27 mouse cellular contexts compared by ENCODE assay signal in the genomic region with DNA sequence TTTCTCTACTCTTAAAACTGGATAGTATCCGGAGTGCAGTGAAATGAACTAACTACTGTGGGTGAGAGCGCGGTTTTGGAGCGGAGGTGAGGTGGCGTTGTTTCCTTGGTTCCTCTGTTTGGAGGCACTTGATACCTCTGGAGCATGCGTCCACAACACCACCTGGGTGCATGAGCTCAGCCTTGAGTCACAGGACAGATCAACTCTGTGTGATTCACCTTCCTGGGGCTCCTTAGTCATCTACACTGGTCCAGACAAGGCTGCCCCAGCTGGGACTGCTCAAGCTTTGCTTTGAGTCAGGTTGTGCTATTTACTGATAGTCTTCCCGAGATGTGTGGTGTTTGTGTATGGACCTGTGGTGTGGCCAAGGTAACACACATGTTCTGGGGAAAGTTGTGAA. TPM values are rescaled to one million over a fixed set of nuclear protein-coding genes. Genes with fewer than 3 reads are reported as not detected.
DNase-seq lines count a peak whose midpoint lies in the region; ATAC-seq and TF ChIP-seq lines count a peak whose summit lies in the region.
"Had no signal": no experiment of that assay in that cellular context is flagged by ENCODE, and none has a peak within 500 bp of the region (broad histone marks: within the 10 kb centered on the region; RNA-seq: fewer than 3 reads in every experiment).

No protein-coding gene starts in this region.

- H3K36me3 ChIP-seq in stomach, postnatal 0 days (ENCODE audit: control insufficient read depth, insufficient read depth, low read length): no peaks in the 10 kb centered on the region
- H3K36me3 ChIP-seq: embryonic facial prominence, embryonic 15.5 days; forebrain, embryonic 12.5 days; forebrain, embryonic 15.5 days; hindbrain, embryonic 15.5 days had no signal

- no peak overlapping the region for H3K9ac ChIP-seq in stomach, postnatal 0 days (ENCODE audit: low read length)
- H3K9ac ChIP-seq: embryonic facial prominence, embryonic 12.5 days; embryonic facial prominence, embryonic 15.5 days; forebrain, embryonic 12.5 days; forebrain, embryonic 15.5 days; hindbrain, embryonic 12.5 days; hindbrain, embryonic 15.5 days had no signal

- TF ChIP-seq CTCF in stomach, postnatal 0 days (IDR thresholded peaks at IDR 0.05; ENCODE audit: low read depth): no peak

- TF ChIP-seq EP300 in stomach, postnatal 0 days (optimal IDR thresholded peaks at IDR 0.05): no peak

- 88% methylated on average over 7 of the region's 7 CpGs for WGBS in stomach, postnatal 0 days

- peak; percentile 91 for ATAC-seq in stomach, postnatal 0 days (ENCODE audit: low FRiP score, low TSS enrichment)
- ATAC-seq: forebrain, embryonic 15.5 days had no signal

- intact Hi-C loops in heart, postnatal 14 days (cut with DNase I): loop anchor here (5.0 to 10.0 kb wide), 4 partner anchors 105 to 837 kb away; no protein-coding TSS in a partner anchor

- no peaks in the 10 kb centered on the region for H3K27me3 ChIP-seq in stomach, postnatal 0 days (ENCODE audit: control insufficient read depth, insufficient read depth, low read length)
- H3K27me3 ChIP-seq: embryonic facial prominence, embryonic 12.5 days; embryonic facial prominence, embryonic 15.5 days; forebrain, embryonic 12.5 days; forebrain, embryonic 15.5 days; hindbrain, embryonic 12.5 days; hindbrain, embryonic 15.5 days had no signal

- H3K9me3 ChIP-seq in stomach, postnatal 0 days (ENCODE audit: control insufficient read depth, low read length): no peaks in the 10 kb centered on the region
- H3K9me3 ChIP-seq: embryonic facial prominence, embryonic 12.5 days; embryonic facial prominence, embryonic 15.5 days; forebrain, embryonic 12.5 days; forebrain, embryonic 15.5 days; hindbrain, embryonic 12.5 days; hindbrain, embryonic 15.5 days had no signal

- H3K27ac ChIP-seq in stomach, postnatal 0 days (replicated peaks): no peak overlapping the region
- H3K27ac ChIP-seq: embryonic facial prominence, embryonic 12.5 days; embryonic facial prominence, embryonic 15.5 days; forebrain, embryonic 12.5 days; forebrain, embryonic 15.5 days; hindbrain, embryonic 12.5 days; hindbrain, embryonic 15.5 days had no signal

- H3K4me2 ChIP-seq in stomach, postnatal 0 days (replicated peaks; ENCODE audit: low read depth): no peak overlapping the region
- H3K4me2 ChIP-seq: embryonic facial prominence, embryonic 12.5 days; embryonic facial prominence, embryonic 15.5 days; forebrain, embryonic 12.5 days; forebrain, embryonic 15.5 days; heart, embryonic 11.5 days; hindbrain, embryonic 12.5 days; hindbrain, embryonic 15.5 days had no signal

- DNase-seq in heart, adult 11 months: peak; percentile 81
- DNase-seq in heart, postnatal 14 days: no peak
- DNase-seq in 416B (ENCODE audit: low read depth): peak; percentile 45
- peak; percentile 44 for DNase-seq in NIH3T3 (ENCODE audit: low read depth)
- no peak for DNase-seq in stomach, postnatal 0 days (ENCODE audit: low spot score)
- no peak for DNase-seq in cerebellum, postnatal 14 days
- DNase-seq in gastrocnemius, adult 18-20 months (ENCODE audit: low spot score): no peak
- DNase-seq: adrenal gland, postnatal 14 days; cerebellum, adult 11-12 months; cerebellum, adult 8-10 months; cerebellum, postnatal 10 days; gastrocnemius, postnatal 10 days; gastrocnemius, postnatal 36 days; heart, postnatal 36 days; kidney, adult 11 months; kidney, adult 8-10 months had no signal

- no peaks in the 10 kb centered on the region for H3K4me1 ChIP-seq in stomach, postnatal 0 days (replicated peaks; ENCODE audit: control insufficient read depth, insufficient read depth)
- H3K4me1 ChIP-seq: embryonic facial prominence, embryonic 12.5 days; embryonic facial prominence, embryonic 15.5 days; forebrain, embryonic 12.5 days; forebrain, embryonic 15.5 days; hindbrain, embryonic 12.5 days; hindbrain, embryonic 15.5 days had no signal

- H3K4me3 ChIP-seq in stomach, postnatal 0 days (ENCODE audit: low read depth, low read length): no peak overlapping the region
- H3K4me3 ChIP-seq: embryonic facial prominence, embryonic 12.5 days; embryonic facial prominence, embryonic 15.5 days; erythroblast, embryonic 14.5 days; forebrain, embryonic 12.5 days; forebrain, embryonic 15.5 days; hindbrain, embryonic 12.5 days; hindbrain, embryonic 15.5 days had no signal

RNA-seq across cellular contexts. Expression of gene Klhl42, which starts 26.6 kb away (rescaled TPM):
- total RNA-seq in heart, postnatal 14 days (2021): 1 to 10 TPM; 8.2 to 8.7 TPM
- 4.0 and 4.5 TPM in 2 replicates for polyA plus RNA-seq in stomach, postnatal 0 days (2015; fragmentation: Nextera tagmentation; extraction: Ambion mirVana)
- 1 to 10 TPM; 1.2 to 1.5 TPM for total RNA-seq in gastrocnemius, adult 18-20 months (2021)

RNA-seq across cellular contexts. Expression of gene Mansc4, which starts 30.9 kb away (rescaled TPM):
- not detected for total RNA-seq in heart, postnatal 14 days (2021)
- 2.4 and 3.2 TPM in 2 replicates for polyA plus RNA-seq in stomach, postnatal 0 days (2015; fragmentation: Nextera tagmentation; extraction: Ambion mirVana)
- under 1 TPM in 1 of 2 experiments, not detected in 1; 0.21 TPM for total RNA-seq in gastrocnemius, adult 18-20 months (2021)
- total RNA-seq: gastrocnemius, postnatal 10 days; gastrocnemius, postnatal 36 days; granulocyte monocyte progenitor cell, adult 5-6 weeks; heart, adult 8-10 months; heart, postnatal 36 days; MEL had no signal
- polyA plus RNA-seq: erythroblast, embryonic 14.5 days had no signal

Comparison
In these comparisons a context has a peak if more than half of its experiments do, and no peak if none do; other contexts are left out.
1. DNase-seq: peak in heart, adult 11 months (single experiment), 416B (single experiment) and NIH3T3 (single experiment); none in heart, postnatal 14 days (0 of 2), stomach, postnatal 0 days (single experiment), cerebellum, postnatal 14 days (0 of 2) and gastrocnemius, adult 18-20 months (single experiment).